Mouse (Mus musculus): ENCODE measurements at regions not wholly inside any gene's neighbourhood (a gene's known extent, or its start where the extent isn't known, plus 50 kb on each side); places are given as distances from the start of the nearest gene placed in this dataset.

- no peak for TF ChIP-seq POLR2A (IDR thresholded peaks at IDR 0.05; ENCODE audit: extremely low read depth, insufficient read depth, low read length)
- TF ChIP-seq CTCF (IDR thresholded peaks at IDR 0.05; ENCODE audit: low read depth, low read length), result no peak
Measured at GRCm38 (mm10) chr5:141097878-141098277, 97.5 kb upstream of the Card11 start.
